Mouse (Mus musculus) stomach, postnatal 0 days (tissue): ENCODE measurements around the gene Fam240a.

Experiments
- CTCF ChIP-seq: IDR thresholded peaks from 2 replicates; pipeline ENCODE4 v1.5.1; 2016; ENCODE audit warnings: antibody characterized with exemption, low read depth, mild to moderate bottlenecking, moderate library complexity
- EP300 ChIP-seq: optimal IDR thresholded peaks from 2 replicates; pipeline ENCODE3; 2016; ENCODE audit warnings: antibody characterized with exemption

DNA sequence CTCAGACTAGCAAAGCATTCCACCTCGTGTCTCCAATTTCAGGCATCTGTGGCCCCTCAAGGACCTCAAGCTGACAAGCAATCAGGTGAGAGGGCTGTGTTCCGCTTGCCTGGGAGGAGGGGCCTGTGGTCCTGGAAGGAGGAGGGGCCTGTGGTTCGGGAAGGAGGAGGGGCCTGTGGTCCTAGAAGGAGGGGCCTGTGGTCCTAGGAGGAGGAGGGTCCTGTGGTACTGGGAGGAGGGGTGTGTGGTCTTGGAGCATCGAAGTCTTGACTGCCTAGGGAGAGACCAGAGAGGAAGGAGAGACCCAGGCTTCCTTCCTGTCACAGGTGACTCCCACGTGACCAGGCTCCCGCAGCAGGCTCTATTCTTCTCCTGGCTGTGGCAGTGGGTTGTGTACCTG, 20.1 kb downstream of the Fam240a start:
- TF ChIP-seq CTCF (no peak), EP300 (no peak)
